Mouse (Mus musculus): ENCODE results near the gene Mllt10. TPM values are rescaled to one million over a fixed set of nuclear protein-coding genes. Genes with fewer than 3 reads are reported as not detected.

Mllt10 gene
- polyA plus RNA-seq, 1 experiment from 2014 or later, result 70.2 TPM

GRCm38 (mm10) chr2:18051026-18051830 lies 3.8 kb upstream of the Mllt10 start:
- DNase-seq (ENCODE audit: low spot score), result no peak

GRCm38 (mm10) chr2:18051831-18052170 lies 3.2 kb upstream of the Mllt10 start:
- no peak for DNase-seq (ENCODE audit: low spot score)

GRCm38 (mm10) chr2:18052581-18052980 lies 2.5 kb upstream of the Mllt10 start:
- no peak for DNase-seq (ENCODE audit: low spot score)

GRCm38 (mm10) chr2:18053243-18053950 lies 1.6 kb upstream of the Mllt10 start:
- DNase-seq (ENCODE audit: low spot score), result no peak

- no peak for DNase-seq (ENCODE audit: low spot score)
These were observed 996 bp upstream of the Mllt10 start for GRCm38 (mm10) chr2:18053951-18054530.

- DNase-seq (ENCODE audit: low spot score), result peak; percentile 93
These were observed 1.1 kb downstream of the Mllt10 start for GRCm38 (mm10) chr2:18055929-18056785.

- peak; percentile 93 for DNase-seq (ENCODE audit: low spot score)
These were observed 1.8 kb downstream of the Mllt10 start for GRCm38 (mm10) chr2:18056786-18057255.

GRCm38 (mm10) chr2:18057336-18058145 lies 2.5 kb downstream of the Mllt10 start:
- DNase-seq (ENCODE audit: low spot score), result peak; percentile 69

- no peak for DNase-seq (ENCODE audit: low spot score)
These were observed 3.2 kb downstream of the Mllt10 start for GRCm38 (mm10) chr2:18058146-18058708.

GRCm38 (mm10) chr2:18059063-18059462 lies 4.0 kb downstream of the Mllt10 start:
- DNase-seq (ENCODE audit: low spot score), result no peak

- no peak for DNase-seq (ENCODE audit: low spot score)
These were observed 4.9 kb downstream of the Mllt10 start for GRCm38 (mm10) chr2:18059891-18060290.

- no peak for DNase-seq (ENCODE audit: low spot score)
These were observed 5.4 kb downstream of the Mllt10 start for GRCm38 (mm10) chr2:18060396-18060795.

- DNase-seq (ENCODE audit: low spot score), result no peak
These were observed 8.8 kb downstream of the Mllt10 start for GRCm38 (mm10) chr2:18063763-18064251.

- DNase-seq (ENCODE audit: low spot score), result peak; percentile 98
These were observed 9.4 kb downstream of the Mllt10 start for GRCm38 (mm10) chr2:18064356-18064858.

- peak; percentile 72 for DNase-seq (ENCODE audit: low spot score)
These were observed 10.1 kb downstream of the Mllt10 start for GRCm38 (mm10) chr2:18064941-18065707.

- no peak for DNase-seq (ENCODE audit: low spot score)
These were observed 10.6 kb downstream of the Mllt10 start for GRCm38 (mm10) chr2:18065708-18066030.

GRCm38 (mm10) chr2:18066436-18066835 lies 11.4 kb downstream of the Mllt10 start:
- no peak for DNase-seq (ENCODE audit: low spot score)

- no peak for DNase-seq (ENCODE audit: low spot score)
These were observed 13.2 kb downstream of the Mllt10 start for GRCm38 (mm10) chr2:18068071-18068796.
